Comparison of ENCODE assay signal across 9 mouse cellular contexts in the genomic region with DNA sequence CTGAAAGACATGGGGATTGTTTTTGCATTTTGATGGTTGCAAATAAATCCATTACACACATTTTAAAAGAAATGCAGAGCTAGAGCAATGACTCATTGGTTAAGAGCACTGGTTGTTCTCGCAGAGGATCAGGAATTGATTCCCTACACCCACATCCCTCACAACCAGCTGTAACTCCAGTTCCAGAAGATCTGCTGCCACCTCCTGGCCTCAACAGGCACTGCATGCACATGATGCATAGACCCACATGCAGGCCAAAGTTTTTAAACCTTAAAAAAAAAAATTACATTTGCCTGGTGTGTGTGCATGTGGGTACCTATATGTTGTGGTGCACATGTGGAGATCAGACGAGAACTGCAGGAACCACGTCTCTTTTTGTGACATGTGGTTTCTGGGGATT. TPM values are rescaled to one million over a fixed set of nuclear protein-coding genes. Genes with fewer than 3 reads are reported as not detected.
A peak's percentile ranks its signal among the peaks of the same experiment; 100 is the strongest.
DNase-seq lines count a peak whose midpoint lies in the region; ATAC-seq and TF ChIP-seq lines count a peak whose summit lies in the region.
"Had no signal": no experiment of that assay in that cellular context is flagged by ENCODE, and none has a peak within 500 bp of the region (broad histone marks: within the 10 kb centered on the region; RNA-seq: fewer than 3 reads in every experiment).

No protein-coding gene starts in this region.

- no peak for ATAC-seq in liver, embryonic 12.5 days

- H3K4me3 ChIP-seq in liver, embryonic 12.5 days, result no peak overlapping the region
- H3K4me3 ChIP-seq in bone marrow, adult 2 months (replicated peaks; ENCODE audit: control insufficient read depth, low read depth, low read length), result no peak overlapping the region

- peaks cover 9% of the 10 kb centered on the region for H3K27me3 ChIP-seq in liver, embryonic 12.5 days (replicated peaks)

- H3K9ac ChIP-seq in liver, embryonic 12.5 days, result no peak overlapping the region

- no peak overlapping the region for H3K27ac ChIP-seq in liver, embryonic 12.5 days
- H3K27ac ChIP-seq in bone marrow, adult 2 months (ENCODE audit: control insufficient read depth, insufficient read depth, low read depth, low read length, poor library complexity), result no peak overlapping the region

- WGBS in liver, embryonic 12.5 days (ENCODE audit: insufficient replicate concordance), result 51% methylated on average over 3 of the region's 3 CpGs
- WGBS in bone marrow, adult 2 months, result 60% methylated on average over 3 of the region's 3 CpGs

- peak; percentile 87 for TF ChIP-seq CTCF in bone marrow, adult 2 months (IDR thresholded peaks at IDR 0.05; ENCODE audit: control insufficient read depth, insufficient read depth, low read length)

- H3K4me1 ChIP-seq in liver, embryonic 12.5 days, result 0 out of 2 replicates have a peak, but pooled peaks cover 4% of the 10 kb centered on the region
- H3K4me1 ChIP-seq in bone marrow, adult 2 months (ENCODE audit: control insufficient read depth, insufficient read depth, low read length), result no peaks in the 10 kb centered on the region; the same call in 1 of the 2 replicates

- H3K4me2 ChIP-seq in liver, embryonic 12.5 days, result no peak overlapping the region

- TF ChIP-seq POLR2A in bone marrow, adult 2 months (IDR thresholded peaks at IDR 0.05; ENCODE audit: borderline replicate concordance, control insufficient read depth, low read depth, low read length), result no peak

- no peaks in the 10 kb centered on the region for H3K9me3 ChIP-seq in liver, embryonic 12.5 days (replicated peaks)

- DNase-seq in cerebellum, postnatal 25 days, result peak; percentile 16 to 35
- no peak for DNase-seq in cerebellum, adult 9-11 months
- peak; percentile 65 for DNase-seq in liver
- DNase-seq in kidney, postnatal 14 days, result peak; percentile 47
- peak; percentile 55 for DNase-seq in retina, postnatal 1 day
- no peak for DNase-seq in yolk sac, embryonic 10.5 days (ENCODE audit: low spot score)

- H3K36me3 ChIP-seq in liver, embryonic 12.5 days, result no peaks in the 10 kb centered on the region

RNA-seq across cellular contexts. Expression of a gene that starts 17.7 kb away (rescaled TPM):
- 4.3 and 4.8 TPM in 2 replicates for polyA plus RNA-seq in liver, embryonic 12.5 days (2016; fragmentation: Nextera tagmentation; extraction: Ambion mirVana)
- 1.2 and 5.1 TPM in 2 replicates for polyA plus RNA-seq in bone marrow, adult 2 months (2011; ENCODE audit: insufficient read depth, insufficient read length, low replicate concordance, missing spikeins)

RNA-seq across cellular contexts. Expression of a gene that starts 20.0 kb away (rescaled TPM):
- 0.72 and 0.80 TPM in 2 replicates for polyA plus RNA-seq in liver, embryonic 12.5 days (2016; fragmentation: Nextera tagmentation; extraction: Ambion mirVana)
- polyA plus RNA-seq in bone marrow, adult 2 months (2011; ENCODE audit: insufficient read depth, insufficient read length, low replicate concordance, missing spikeins), result 2.3 and 3.8 TPM in 2 replicates

RNA-seq across cellular contexts. Expression of a gene that starts 45.9 kb away (rescaled TPM):
- 0.33 TPM in 1 of 2 replicates, not detected in the other for polyA plus RNA-seq in liver, embryonic 12.5 days (2016; fragmentation: Nextera tagmentation; extraction: Ambion mirVana)
- polyA plus RNA-seq in bone marrow, adult 2 months (2011; ENCODE audit: insufficient read depth, insufficient read length, low replicate concordance, missing spikeins), result 6.4 and 15.1 TPM in 2 replicates

RNA-seq across cellular contexts. Expression of a gene that starts 56.3 kb away (rescaled TPM):
- 0.51 and 0.63 TPM in 2 replicates for polyA plus RNA-seq in liver, embryonic 12.5 days (2016; fragmentation: Nextera tagmentation; extraction: Ambion mirVana)
- polyA plus RNA-seq in bone marrow, adult 2 months (2011; ENCODE audit: insufficient read depth, insufficient read length, low replicate concordance, missing spikeins), result 1.4 and 3.5 TPM in 2 replicates
- polyA plus RNA-seq: large intestine, adult 2 months had no signal

Comparison
In these comparisons a context has a peak if more than half of its experiments do, and no peak if none do; other contexts are left out.
1. DNase-seq: peak in cerebellum, postnatal 25 days (2 of 2), liver (single experiment), kidney, postnatal 14 days (single experiment) and retina, postnatal 1 day (single experiment); none in cerebellum, adult 9-11 months (single experiment) and yolk sac, embryonic 10.5 days (single experiment).